22 mouse cellular contexts compared by ENCODE assay signal in the genomic region with DNA sequence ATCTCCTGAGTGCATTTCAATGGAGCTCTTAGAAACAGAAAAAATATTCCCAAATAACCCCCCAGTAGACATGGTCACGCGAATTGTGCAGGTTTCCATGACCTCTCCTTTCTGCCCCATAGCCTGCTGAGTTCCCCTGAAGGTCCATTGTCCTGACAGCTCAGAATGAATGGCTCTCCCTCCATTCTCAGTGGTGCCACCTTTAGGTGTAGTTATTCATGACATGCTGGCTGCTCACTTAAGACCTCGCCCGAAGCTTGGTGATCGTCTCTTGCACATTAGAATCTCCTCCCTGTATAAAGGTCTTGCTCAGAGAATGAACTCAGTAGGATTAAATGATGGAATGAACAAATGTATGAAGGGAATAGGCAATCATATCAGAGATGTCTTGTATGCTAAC.
DNase-seq lines count a peak whose midpoint lies in the region; ATAC-seq and TF ChIP-seq lines count a peak whose summit lies in the region.
"Had no signal": no experiment of that assay in that cellular context is flagged by ENCODE, and none has a peak within 500 bp of the region (broad histone marks: within the 10 kb centered on the region; RNA-seq: fewer than 3 reads in every experiment).

No protein-coding gene starts in this region.

- H3K9me3 ChIP-seq in kidney, embryonic 14.5 days (ENCODE audit: control insufficient read depth, low read length) = no peaks in the 10 kb centered on the region
- H3K9me3 ChIP-seq in midbrain, postnatal 0 days (ENCODE audit: low read length) = no peaks in the 10 kb centered on the region
- no peaks in the 10 kb centered on the region for H3K9me3 ChIP-seq in midbrain, embryonic 10.5 days (replicated peaks)
- no peaks in the 10 kb centered on the region for H3K9me3 ChIP-seq in stomach, postnatal 0 days (ENCODE audit: control insufficient read depth, low read length)
- H3K9me3 ChIP-seq: embryonic facial prominence, embryonic 12.5 days; heart, embryonic 10.5 days; hindbrain, embryonic 12.5 days; limb, embryonic 12.5 days; liver, embryonic 15.5 days; midbrain, embryonic 15.5 days; neural tube, embryonic 15.5 days had no signal

- H3K4me1 ChIP-seq in kidney, embryonic 14.5 days (ENCODE audit: control insufficient read depth, insufficient read depth, low read length) = no peaks in the 10 kb centered on the region
- no peaks in the 10 kb centered on the region for H3K4me1 ChIP-seq in midbrain, postnatal 0 days (ENCODE audit: insufficient read depth, low read length)
- peaks cover 12% of the 10 kb centered on the region for H3K4me1 ChIP-seq in midbrain, embryonic 10.5 days
- no peaks in the 10 kb centered on the region for H3K4me1 ChIP-seq in stomach, postnatal 0 days (replicated peaks; ENCODE audit: control insufficient read depth, insufficient read depth)
- H3K4me1 ChIP-seq: embryonic facial prominence, embryonic 12.5 days; heart, embryonic 10.5 days; liver, embryonic 15.5 days had no signal

- no peak overlapping the region for H3K27ac ChIP-seq in kidney, embryonic 14.5 days (ENCODE audit: low read depth, low read length)
- H3K27ac ChIP-seq in midbrain, postnatal 0 days (ENCODE audit: low read depth, low read length) = no peak overlapping the region
- H3K27ac ChIP-seq in midbrain, embryonic 10.5 days (replicated peaks) = no peak overlapping the region
- no peak overlapping the region for H3K27ac ChIP-seq in stomach, postnatal 0 days (replicated peaks)
- H3K27ac ChIP-seq: embryonic facial prominence, embryonic 12.5 days; heart, embryonic 10.5 days; hindbrain, embryonic 12.5 days; limb, embryonic 12.5 days; liver, embryonic 15.5 days; midbrain, embryonic 15.5 days; neural tube, embryonic 15.5 days had no signal

- peak; percentile 39 for TF ChIP-seq CTCF in midbrain, postnatal 0 days (IDR thresholded peaks at IDR 0.05)
- TF ChIP-seq CTCF in stomach, postnatal 0 days (IDR thresholded peaks at IDR 0.05; ENCODE audit: low read depth) = peak; percentile 45

- H3K36me3 ChIP-seq in kidney, embryonic 14.5 days (ENCODE audit: control insufficient read depth, insufficient read depth, low read length) = no peaks in the 10 kb centered on the region
- no peaks in the 10 kb centered on the region for H3K36me3 ChIP-seq in midbrain, postnatal 0 days (ENCODE audit: insufficient read depth, low read length)
- no peaks in the 10 kb centered on the region for H3K36me3 ChIP-seq in midbrain, embryonic 10.5 days
- no peaks in the 10 kb centered on the region for H3K36me3 ChIP-seq in stomach, postnatal 0 days (ENCODE audit: control insufficient read depth, insufficient read depth, low read length)
- H3K36me3 ChIP-seq: embryonic facial prominence, embryonic 12.5 days; heart, embryonic 10.5 days; hindbrain, embryonic 12.5 days; limb, embryonic 12.5 days; liver, embryonic 15.5 days; midbrain, embryonic 15.5 days; neural tube, embryonic 15.5 days had no signal

- ATAC-seq in kidney, embryonic 14.5 days (ENCODE audit: low FRiP score, low TSS enrichment) = no peak
- ATAC-seq in midbrain, postnatal 0 days (ENCODE audit: low FRiP score) = no peak
- no peak for ATAC-seq in stomach, postnatal 0 days (ENCODE audit: low FRiP score, low TSS enrichment)
- ATAC-seq: forebrain, embryonic 14.5 days; intestine, embryonic 16.5 days; midbrain, embryonic 15.5 days had no signal

- H3K4me3 ChIP-seq in kidney, embryonic 14.5 days (ENCODE audit: low read length) = no peak overlapping the region
- no peak overlapping the region for H3K4me3 ChIP-seq in midbrain, postnatal 0 days (ENCODE audit: low read depth, low read length)
- no peak overlapping the region for H3K4me3 ChIP-seq in midbrain, embryonic 10.5 days
- no peak overlapping the region for H3K4me3 ChIP-seq in stomach, postnatal 0 days (ENCODE audit: low read depth, low read length)
- H3K4me3 ChIP-seq: embryonic facial prominence, embryonic 12.5 days; erythroblast, embryonic 14.5 days; heart, embryonic 10.5 days; hindbrain, embryonic 12.5 days; limb, embryonic 12.5 days; liver, embryonic 15.5 days; midbrain, embryonic 15.5 days; neural tube, embryonic 15.5 days had no signal

- H3K9ac ChIP-seq in kidney, embryonic 14.5 days (ENCODE audit: low read depth, low read length) = no peak overlapping the region
- H3K9ac ChIP-seq in midbrain, postnatal 0 days (replicated peaks; ENCODE audit: low read length, poor library complexity, severe bottlenecking) = no peak overlapping the region
- H3K9ac ChIP-seq in stomach, postnatal 0 days (ENCODE audit: low read length) = no peak overlapping the region
- H3K9ac ChIP-seq: embryonic facial prominence, embryonic 12.5 days; hindbrain, embryonic 12.5 days; limb, embryonic 12.5 days; liver, embryonic 15.5 days; midbrain, embryonic 15.5 days; neural tube, embryonic 15.5 days had no signal

- TF ChIP-seq EP300 in stomach, postnatal 0 days (optimal IDR thresholded peaks at IDR 0.05) = no peak

- H3K4me2 ChIP-seq in kidney, embryonic 14.5 days (replicated peaks; ENCODE audit: low read depth, low read length) = no peak overlapping the region
- no peak overlapping the region for H3K4me2 ChIP-seq in midbrain, postnatal 0 days (ENCODE audit: low read depth, low read length, poor library complexity, severe bottlenecking)
- H3K4me2 ChIP-seq in stomach, postnatal 0 days (replicated peaks; ENCODE audit: low read depth) = no peak overlapping the region
- H3K4me2 ChIP-seq: embryonic facial prominence, embryonic 12.5 days; hindbrain, embryonic 12.5 days; limb, embryonic 12.5 days; liver, embryonic 15.5 days; midbrain, embryonic 15.5 days; neural tube, embryonic 15.5 days had no signal

- H3K27me3 ChIP-seq in kidney, embryonic 14.5 days (ENCODE audit: control insufficient read depth, insufficient read depth, low read length) = no peaks in the 10 kb centered on the region
- no peaks in the 10 kb centered on the region for H3K27me3 ChIP-seq in midbrain, postnatal 0 days (ENCODE audit: insufficient read depth, low read length)
- no peaks in the 10 kb centered on the region for H3K27me3 ChIP-seq in midbrain, embryonic 10.5 days (ENCODE audit: low read depth, poor library complexity, severe bottlenecking)
- H3K27me3 ChIP-seq in stomach, postnatal 0 days (ENCODE audit: control insufficient read depth, insufficient read depth, low read length) = no peaks in the 10 kb centered on the region
- H3K27me3 ChIP-seq: embryonic facial prominence, embryonic 12.5 days; hindbrain, embryonic 12.5 days; limb, embryonic 12.5 days; liver, embryonic 15.5 days; midbrain, embryonic 15.5 days; neural tube, embryonic 15.5 days had no signal

- peak; percentile 14 for DNase-seq in embryo, embryonic 10 days (ENCODE audit: low spot score)
- DNase-seq in embryo, embryonic 10.5 days (ENCODE audit: low spot score) = no peak
- peak; percentile 10 for DNase-seq in kidney, adult 9 months
- DNase-seq in midbrain, postnatal 0 days (ENCODE audit: low spot score) = no peak
- DNase-seq in midbrain, embryonic 10.5 days (ENCODE audit: low spot score) = no peak
- no peak for DNase-seq in stomach, postnatal 0 days (ENCODE audit: low spot score)
- DNase-seq in spleen, postnatal 14 days (ENCODE audit: low spot score in 2 of 2) = no peak
- DNase-seq: adrenal gland, adult 8-10 months; gastrocnemius, postnatal 36 days; lung, postnatal 14 days; thymus, postnatal 25 days had no signal

- 87% methylated on average over 5 of the region's 5 CpGs for WGBS in kidney, embryonic 14.5 days
- WGBS in midbrain, postnatal 0 days = 88% methylated on average over 5 of the region's 5 CpGs
- 91% methylated on average over 5 of the region's 5 CpGs for WGBS in midbrain, embryonic 10.5 days
- 87% methylated on average over 5 of the region's 5 CpGs for WGBS in stomach, postnatal 0 days

Comparison
In these comparisons a context has a peak if more than half of its experiments do, and no peak if none do; other contexts are left out.
1. DNase-seq: peak in embryo, embryonic 10 days (single experiment) and kidney, adult 9 months (single experiment); none in embryo, embryonic 10.5 days (single experiment), midbrain, postnatal 0 days (single experiment), midbrain, embryonic 10.5 days (single experiment), stomach, postnatal 0 days (single experiment) and spleen, postnatal 14 days (0 of 2).